Mouse (Mus musculus) ES-E14 (cell line): ENCODE results near the gene Samd1. TPM values are rescaled to one million over a fixed set of nuclear protein-coding genes. Genes with fewer than 3 reads are reported as not detected.

Source experiments
- DNase-seq: peaks from one replicate; pipeline ENCODE4 v3.0.0-alpha.2; 2013; ENCODE audit warnings: low read depth, low spot score
- H3K27ac ChIP-seq: 2 replicates; pipeline ENCODE4 v1.5.1; 2012; ENCODE audit warnings: low read depth, mild to moderate bottlenecking, low read length, moderate library complexity, mixed read lengths; ENCODE audit not compliant: poor library complexity, insufficient read depth, severe bottlenecking
- H3K36me3 ChIP-seq: 2 replicates; pipeline ENCODE4 v1.6.1; 2012; ENCODE audit warnings: mild to moderate bottlenecking, low read length, moderate library complexity, mixed read lengths; ENCODE audit not compliant: control insufficient read depth, poor library complexity, insufficient read depth, severe bottlenecking
- H3K4me1 ChIP-seq, 2 experiments: fragments of 150-350 bp in 1 of 2; sonication (generic) in 1 of 2; 2 replicates each; pipeline ENCODE4 v1.6.1; 2012; ENCODE audit warnings: low read length in 2 of 2, mild to moderate bottlenecking in 1 of 2, mixed read lengths in 1 of 2; ENCODE audit not compliant: control insufficient read depth in 2 of 2, insufficient read depth in 2 of 2, poor library complexity in 1 of 2
- H3K4me3 ChIP-seq, 2 experiments: fragments of 150-350 bp in 1 of 2; sonication (generic) in 1 of 2; 2 replicates each; pipeline ENCODE4 v1.5.1; 2012; ENCODE audit warnings: low read length in 2 of 2, low read depth in 1 of 2, mild to moderate bottlenecking in 1 of 2, mixed read lengths in 1 of 2; ENCODE audit not compliant: insufficient read depth in 1 of 2, poor library complexity in 1 of 2, severe bottlenecking in 1 of 2
- H3K9ac ChIP-seq: 2 replicates; pipeline ENCODE4 v1.6.1; 2012; ENCODE audit warnings: low read depth, mild to moderate bottlenecking, low read length, mixed read lengths; ENCODE audit not compliant: poor library complexity, insufficient read depth, severe bottlenecking
- H3K9me3 ChIP-seq: fragments of 150-350 bp; sonication (generic); 2 replicates; pipeline ENCODE4 v1.6.1; 2012; ENCODE audit warnings: low read depth, mild to moderate bottlenecking, low read length; ENCODE audit not compliant: control insufficient read depth, insufficient read depth
- CHD2 ChIP-seq: IDR thresholded peaks from 2 replicates; pipeline ENCODE4 v1.6.1; 2014; ENCODE audit warnings: mild to moderate bottlenecking, low read depth, low read length, inconsistent platforms
- HCFC1 ChIP-seq: IDR thresholded peaks from 2 replicates; pipeline ENCODE4 v1.6.1; 2012; ENCODE audit warnings: low read length, inconsistent platforms, borderline replicate concordance; ENCODE audit not compliant: insufficient read depth
- MAFK ChIP-seq: IDR thresholded peaks from 2 replicates; pipeline ENCODE4 v1.6.1; 2014; ENCODE audit warnings: mild to moderate bottlenecking, low read depth, low read length, inconsistent platforms; ENCODE audit not compliant: insufficient read depth
- ZC3H11A ChIP-seq: IDR thresholded peaks from 2 replicates; pipeline ENCODE4 v1.6.1; 2012; ENCODE audit warnings: low read depth, mild to moderate bottlenecking, inconsistent platforms, low read length, borderline replicate concordance
- ZNF384 ChIP-seq: IDR thresholded peaks from 2 replicates; pipeline ENCODE4 v1.6.1; 2012; ENCODE audit warnings: low read depth, low read length, inconsistent platforms
- in situ Hi-C, 2 experiments: fragments of 600-800 bp; cut with MboI; formaldehyde crosslinking; loops; one replicate each; pipeline ENCODE4 v1.15.1; 2025; ENCODE audit warnings: low sequenced_read_pairs in 2 of 2, inconsistent platforms in 1 of 2; ENCODE audit not compliant: unreplicated experiment in 2 of 2
- total RNA-seq: library from RNA; depleted of rRNA; stranded (reverse); fragments of 300-350 nt; gene quantifications from 2 replicates; pipeline ENCODE4 v1.2.3, GENCODE M21; 2012

Samd1 gene
- total RNA-seq, 1 experiment, result 125 TPM

DNA sequence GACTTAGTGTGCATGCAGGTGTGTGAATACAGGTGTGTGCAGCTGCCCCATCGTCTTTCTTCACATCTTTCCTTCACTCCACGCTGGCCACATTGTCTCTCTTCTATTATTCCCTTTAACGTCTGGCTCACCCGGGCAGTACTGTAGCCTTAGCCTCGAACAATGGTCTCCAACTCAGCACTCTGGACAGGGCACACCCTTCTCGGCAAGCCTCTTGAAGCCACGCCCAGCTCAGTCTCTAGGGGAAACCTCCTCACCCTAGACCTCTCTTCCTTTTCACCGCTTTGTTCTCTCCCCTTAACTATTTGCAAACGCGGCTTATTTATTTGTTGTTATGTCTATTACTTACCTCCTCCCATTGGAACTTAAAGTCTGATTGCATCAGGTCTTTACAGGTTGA lies 30.0 kb downstream of the Samd1 start:
- no peak for TF ChIP-seq ZC3H11A
- no peak for TF ChIP-seq HCFC1
- TF ChIP-seq MAFK, result no peak
- no peak for TF ChIP-seq ZNF384
- TF ChIP-seq CHD2, result no peak
- Histone ChIP-seq H3K9ac (no peak overlapping the region), H3K4me1 (peaks cover 16 to 37% of the 10 kb centered on the region in 2 experiments), H3K36me3 (peaks cover 16% of the 10 kb centered on the region), H3K4me3 (no peak overlapping the region), H3K9me3 (no peaks in the 10 kb centered on the region), H3K27ac (no peak overlapping the region)
- DNase-seq, result no peak
- in situ Hi-C loops, result no loop called here

DNA sequence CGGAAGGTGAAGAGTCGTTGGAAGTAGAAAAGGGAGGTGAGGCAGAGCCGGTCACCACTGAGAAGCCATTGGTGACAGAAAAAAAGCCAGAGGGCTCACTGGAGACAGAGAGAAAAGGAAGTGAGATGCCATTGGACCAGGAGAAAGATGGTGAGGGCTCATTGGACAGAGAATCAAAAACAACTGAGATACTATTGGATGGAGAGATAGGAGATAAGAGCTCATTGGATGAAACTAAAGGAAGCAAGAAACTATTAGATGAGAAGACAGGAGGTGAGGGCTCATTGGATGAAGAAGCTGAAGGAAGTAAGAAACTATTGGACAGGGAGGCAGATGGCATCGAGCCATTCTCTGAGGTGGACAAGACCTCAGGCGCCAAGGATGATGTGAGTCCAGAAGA lies 31.8 kb downstream of the Samd1 start:
- TF ChIP-seq ZC3H11A, result no peak
- TF ChIP-seq MAFK, result no peak
- no peak for TF ChIP-seq ZNF384
- TF ChIP-seq HCFC1, result no peak
- TF ChIP-seq CHD2, result peak; percentile 77

DNA sequence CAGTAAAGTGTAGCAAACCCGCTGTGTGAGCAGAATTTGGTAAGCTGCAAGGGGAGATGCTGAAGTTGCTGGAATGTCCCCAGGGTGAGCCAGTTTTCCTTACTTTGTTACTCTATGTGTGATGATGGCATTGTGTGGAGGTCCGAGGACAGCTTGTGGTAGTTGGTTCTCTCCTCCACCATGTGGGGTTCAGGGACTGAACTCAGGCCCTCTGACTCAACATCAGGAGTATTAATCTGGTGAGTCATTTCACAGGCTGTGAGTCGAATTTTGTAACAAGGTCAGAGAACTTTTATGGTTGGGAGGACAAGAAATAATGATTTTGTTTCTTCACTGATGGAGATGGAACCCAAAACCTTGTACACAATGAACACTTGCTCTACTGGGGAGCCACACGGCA lies 35.3 kb downstream of the Samd1 start:
- no peak for DNase-seq
- TF ChIP-seq ZC3H11A, result no peak
- TF ChIP-seq CHD2, result no peak
- no peak for TF ChIP-seq ZNF384
- no peak for TF ChIP-seq MAFK
- TF ChIP-seq HCFC1, result no peak
- Histone ChIP-seq H3K4me1 (peaks cover 0 to 7% of the 10 kb centered on the region in 2 experiments; a peak in 2 of 4 replicates), H3K36me3 (peaks cover 16% of the 10 kb centered on the region), H3K9ac (no peak overlapping the region), H3K27ac (no peak overlapping the region), H3K4me3 (no peak overlapping the region), H3K9me3 (no peaks in the 10 kb centered on the region)
- in situ Hi-C loops, result no loop called here

More for the DNA sequence above, 31.8 kb downstream of the Samd1 start:
- H3K9ac ChIP-seq, result no peak overlapping the region
- in situ Hi-C loops, result no loop called here
- no peaks in the 10 kb centered on the region for H3K9me3 ChIP-seq
- DNase-seq, result no peak
- H3K4me1 ChIP-seq, result peaks cover 7 to 25% of the 10 kb centered on the region in 2 experiments; a peak in 3 of 4 replicates
- peaks cover 16% of the 10 kb centered on the region for H3K36me3 ChIP-seq
- peak overlapping the region in 1 of 2 experiments; percentile 25; a peak in 1 of 4 replicates for H3K4me3 ChIP-seq
- no peak overlapping the region for H3K27ac ChIP-seq

- Histone ChIP-seq H3K27ac (no peak overlapping the region), H3K9ac (no peak overlapping the region), H3K4me3 (no peak overlapping the region), H3K4me1 (peaks cover 0 to 4% of the 10 kb centered on the region in 2 experiments; a peak in 2 of 4 replicates), H3K9me3 (no peaks in the 10 kb centered on the region), H3K36me3 (no peaks in the 10 kb centered on the region)
- TF ChIP-seq HCFC1, result no peak
- TF ChIP-seq MAFK, result no peak
- no peak for TF ChIP-seq ZNF384
- TF ChIP-seq CHD2, result no peak
- no peak for TF ChIP-seq ZC3H11A
- in situ Hi-C loops, result no loop called here
- no peak for DNase-seq
Observed at GRCm38 (mm10) chr8:84038015-84038414, 40.5 kb downstream of the Samd1 start.

- no peaks in the 10 kb centered on the region for H3K9me3 ChIP-seq
- TF ChIP-seq CHD2, result no peak
- TF ChIP-seq ZC3H11A, result 0 out of 2 replicates have a peak, but pooled peaks have one; percentile 7
- no peak for TF ChIP-seq ZNF384
- H3K9ac ChIP-seq, result no peak overlapping the region
- H3K4me3 ChIP-seq, result no peak overlapping the region
- peak; percentile 92 for DNase-seq
- no peak overlapping the region for H3K27ac ChIP-seq
- peaks cover 3 to 9% of the 10 kb centered on the region in 2 experiments for H3K4me1 ChIP-seq
- no peaks in the 10 kb centered on the region for H3K36me3 ChIP-seq
- in situ Hi-C loops, result no loop called here
Observed at GRCm38 (mm10) chr8:84039050-84039449, 41.6 kb downstream of the Samd1 start.
